Mouse (Mus musculus): ENCODE data around the gene Pgls. TPM values are rescaled to one million over a fixed set of nuclear protein-coding genes. Genes with fewer than 3 reads are reported as not detected.

Pgls gene
- total RNA-seq, 2 experiments from 2014 or later, result 63.1 to 75.1 TPM

DNA sequence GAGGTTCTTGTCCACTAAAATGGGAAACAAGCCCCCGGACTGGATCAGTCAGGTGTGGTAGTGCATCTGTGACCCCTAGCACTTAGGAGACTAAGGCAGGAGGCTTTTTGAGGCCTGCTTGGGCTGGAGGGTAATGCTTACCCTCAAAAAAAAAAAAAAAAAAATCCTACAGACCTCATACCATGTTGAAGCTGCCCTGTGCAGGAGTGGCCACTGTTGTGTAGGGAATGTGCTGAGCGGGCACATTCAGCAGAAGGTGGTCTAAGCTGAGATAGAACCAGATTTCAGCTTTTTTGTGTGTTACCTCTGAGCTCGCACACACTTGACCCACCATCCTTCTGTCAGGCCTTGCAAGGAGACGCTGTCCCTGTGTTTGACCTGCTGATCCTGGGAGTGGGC, 2.3 kb downstream of the Pgls start:
- DNase-seq (ENCODE audit: extremely low spot score in 1 of 2, low spot score in 2 of 2), result no peak
- intact Hi-C loops (cut with DNase I), result no loop called here

DNA sequence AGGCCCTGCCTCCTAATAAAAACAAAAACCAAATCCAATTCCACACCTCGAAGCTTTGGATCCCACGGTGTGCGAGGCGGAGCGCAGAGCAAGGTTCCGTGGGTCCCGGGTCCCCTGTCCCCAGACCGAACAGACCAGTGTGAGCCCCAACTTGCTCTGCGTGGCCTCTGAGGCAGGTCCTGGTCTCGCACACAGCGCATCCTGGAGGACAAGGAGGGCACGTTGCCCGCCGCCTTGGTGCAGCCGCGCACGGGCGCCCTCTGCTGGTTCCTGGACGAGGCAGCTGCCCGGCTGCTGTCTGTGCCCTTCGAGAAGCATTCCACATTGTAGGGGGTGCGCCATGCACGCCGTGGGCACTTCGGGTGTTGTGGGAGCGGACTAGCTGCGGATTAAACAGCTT, 3.9 kb downstream of the Pgls start:
- intact Hi-C loops (cut with DNase I), result loop anchor here (1.0 kb wide), 1 partner anchor 35 kb away; no protein-coding TSS in a partner anchor
- peak; percentile 77 to 90 for DNase-seq (ENCODE audit: extremely low spot score in 1 of 2, low spot score in 2 of 2)

DNA sequence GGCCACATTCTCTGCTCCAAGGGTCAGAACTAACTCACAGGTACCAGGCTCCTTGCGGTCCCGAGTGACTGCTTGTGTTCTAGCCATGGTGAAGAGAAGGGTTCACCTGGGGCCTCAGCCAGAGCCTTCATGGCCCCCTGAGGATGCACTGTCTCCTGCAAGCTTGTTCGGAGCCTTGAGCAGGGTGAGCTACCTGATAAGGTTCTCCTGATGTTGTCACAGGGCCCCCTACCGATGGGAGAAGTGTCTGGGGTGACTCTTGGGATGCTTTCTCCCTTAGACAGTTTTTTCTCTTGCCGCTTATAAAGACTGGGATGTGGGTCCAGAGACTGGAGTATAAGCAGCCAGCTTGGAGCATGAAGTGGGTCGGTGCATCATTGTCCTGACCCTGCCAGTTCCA, 4.4 kb downstream of the Pgls start:
- intact Hi-C loops (cut with DNase I), result no loop called here
- peak in 1 of 2 experiments; percentile 21 for DNase-seq (ENCODE audit: extremely low spot score in 1 of 2, low spot score in 2 of 2)

DNA sequence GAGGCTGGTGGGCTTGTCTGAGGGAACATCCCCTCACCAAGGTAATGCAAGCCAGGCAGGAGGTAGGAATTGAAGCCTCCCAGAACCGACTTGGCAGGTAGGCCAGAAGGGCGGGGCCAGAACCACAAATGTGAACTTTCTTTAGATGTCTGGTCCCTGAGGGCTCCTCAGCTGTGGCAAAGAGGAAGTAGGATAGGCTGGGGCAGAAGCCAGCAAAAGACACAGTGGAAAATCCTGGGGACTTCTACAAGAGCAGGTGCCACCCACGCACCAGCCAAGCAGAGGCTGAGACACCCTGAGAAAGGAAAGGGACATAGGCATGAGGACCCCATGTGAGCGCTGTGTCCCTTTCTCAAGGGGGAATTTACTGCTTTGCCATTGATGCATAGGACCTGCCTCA, 4.8 kb downstream of the Pgls start:
- DNase-seq (ENCODE audit: extremely low spot score in 1 of 2, low spot score in 2 of 2), result no peak
- intact Hi-C loops (cut with DNase I), result no loop called here

DNA sequence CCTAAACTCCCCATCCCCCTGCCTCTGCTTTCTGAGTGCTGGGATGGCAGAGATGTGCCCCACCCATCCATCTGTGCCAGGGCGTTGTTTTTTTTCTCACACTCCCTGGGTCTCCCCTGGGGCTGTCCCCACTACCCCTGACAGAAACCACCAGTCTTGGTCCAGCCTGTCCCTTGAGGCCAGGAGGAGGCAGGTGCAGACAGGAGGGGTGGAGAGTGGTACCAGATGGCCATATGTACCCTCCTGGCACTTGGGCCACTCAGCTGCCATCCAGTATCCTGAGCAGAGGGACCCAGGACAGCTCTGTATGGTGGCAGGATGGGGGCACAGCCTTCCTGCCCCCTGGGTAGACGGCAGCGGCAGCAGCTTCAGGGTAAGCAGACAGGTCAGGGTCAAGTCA, 5.5 kb downstream of the Pgls start, which contains the start of gene Fam129c:
TSS of gene Fam129c (plus strand) at position 198 of the 400 bp plus-strand sequence.
- intact Hi-C loops (cut with DNase I), result no loop called here
- peak in 1 of 2 experiments; percentile 20 for DNase-seq (ENCODE audit: extremely low spot score in 1 of 2, low spot score in 2 of 2)

DNA sequence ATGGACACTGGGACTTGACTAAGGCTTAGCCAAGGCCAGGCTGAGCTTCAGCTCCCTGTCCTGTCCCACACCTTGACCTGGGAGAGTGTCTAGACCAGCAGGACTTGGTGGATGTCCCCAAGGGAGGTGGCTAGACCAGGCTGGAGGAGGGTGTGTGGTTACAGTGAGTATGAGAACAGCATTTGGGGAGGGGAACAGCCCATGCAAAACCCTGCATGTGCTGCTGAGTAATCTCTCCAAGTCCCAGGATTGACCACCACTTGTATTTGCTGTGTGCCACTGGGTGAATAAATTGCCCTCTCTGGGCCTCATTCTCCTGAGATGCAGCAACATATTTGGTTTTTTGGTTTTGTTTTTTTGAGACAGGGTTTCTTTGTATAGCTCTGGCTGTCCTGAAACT, 6.4 kb downstream of the Pgls start:
- DNase-seq (ENCODE audit: extremely low spot score in 1 of 2, low spot score in 2 of 2), result no peak
- intact Hi-C loops (cut with DNase I), result no loop called here

DNA sequence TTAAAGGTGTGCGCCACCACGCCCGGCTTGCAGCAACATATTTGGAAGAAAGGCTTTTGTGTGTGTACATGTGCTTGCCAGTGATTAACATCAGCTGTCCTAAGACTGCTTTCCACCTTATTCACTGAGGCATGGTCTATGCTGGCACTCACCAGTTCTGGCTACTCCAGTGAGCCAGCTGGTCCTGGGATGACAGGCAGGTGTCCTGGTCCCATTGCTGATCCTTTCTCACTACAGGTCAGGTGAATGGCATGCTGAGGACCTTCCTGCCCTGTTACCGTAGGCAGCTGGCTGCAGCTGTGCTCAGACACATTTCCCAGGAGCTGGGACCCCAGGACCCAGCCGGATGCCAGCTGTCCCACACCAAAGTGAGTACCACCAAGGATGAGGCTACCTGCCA, 6.9 kb downstream of the Pgls start:
- intact Hi-C loops (cut with DNase I), result no loop called here
- DNase-seq (ENCODE audit: extremely low spot score in 1 of 2, low spot score in 2 of 2), result no peak

DNA sequence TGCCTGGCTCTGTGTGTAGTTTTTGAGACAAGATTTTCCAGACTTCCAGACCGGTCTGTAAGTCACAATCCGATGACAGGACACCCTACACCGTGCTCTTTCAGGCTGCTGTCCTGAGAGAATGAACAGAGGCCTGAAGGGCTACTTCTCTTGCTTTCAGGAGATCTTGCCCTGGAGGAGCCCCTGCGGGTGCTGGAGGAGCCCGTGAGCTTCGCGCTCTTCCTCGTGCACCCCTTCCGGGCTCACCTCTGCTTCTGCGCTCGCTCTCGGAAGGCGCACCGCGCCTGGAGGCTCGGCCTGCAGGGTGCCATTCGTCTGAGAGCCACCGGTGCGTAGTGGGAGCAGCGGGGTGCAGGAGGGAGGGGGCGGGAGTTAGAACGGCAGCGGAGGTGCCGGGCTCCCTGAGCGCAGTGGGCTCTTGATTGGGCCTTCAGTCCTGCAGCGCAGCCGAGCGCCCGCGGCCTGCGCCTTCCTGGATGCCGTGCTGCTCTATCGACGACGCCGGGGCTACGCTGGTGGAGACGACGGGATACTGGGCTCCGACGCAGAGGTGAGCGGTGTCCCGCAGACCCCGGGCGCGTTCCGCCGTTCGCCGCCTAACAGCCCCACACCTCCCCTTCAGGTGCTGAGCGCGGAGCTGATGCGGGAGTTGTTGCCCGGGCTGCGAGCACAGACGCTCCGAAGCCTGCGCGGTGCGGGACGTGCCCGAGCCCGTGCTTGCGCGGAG, 10.1 kb downstream of the Pgls start:
- DNase-seq (ENCODE audit: extremely low spot score in 1 of 2, low spot score in 2 of 2), result peak in 1 of 2 experiments; percentile 36
- intact Hi-C loops (cut with DNase I), result no loop called here

DNA sequence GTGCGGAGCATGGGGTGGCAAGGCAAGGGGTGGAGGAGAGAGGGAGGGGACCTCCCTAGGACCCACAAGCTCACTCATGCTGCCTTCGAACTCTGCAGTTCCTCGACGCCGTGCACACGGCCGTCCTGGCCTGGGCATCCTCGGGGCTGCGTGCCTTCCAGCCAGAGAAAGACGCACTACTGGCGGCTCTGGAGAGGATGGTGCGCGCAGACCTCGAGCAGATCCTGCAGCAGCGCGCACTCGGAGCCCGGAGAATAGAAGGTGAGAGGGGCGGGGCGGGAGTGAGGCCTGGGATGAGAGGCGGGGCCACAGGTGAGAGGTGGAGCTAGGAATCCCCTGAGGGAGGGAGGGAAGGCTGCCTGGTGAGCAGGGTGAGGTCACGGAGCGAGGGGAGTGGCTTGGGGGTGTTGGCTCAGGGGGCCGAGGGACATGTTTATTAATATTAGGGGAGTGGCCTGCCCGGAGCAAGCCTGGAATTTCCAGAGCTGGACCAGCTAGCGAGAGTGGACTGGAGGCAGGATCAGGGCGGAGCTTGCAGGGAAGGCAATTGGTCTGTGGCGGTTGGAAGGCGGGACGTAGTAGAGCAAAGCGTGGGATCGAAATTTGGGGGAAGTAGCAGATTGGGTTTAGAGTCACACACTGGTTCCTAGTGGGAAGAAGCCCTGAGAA, 10.8 kb downstream of the Pgls start:
- DNase-seq (ENCODE audit: extremely low spot score in 1 of 2, low spot score in 2 of 2), result peak in 1 of 2 experiments; percentile 70
- intact Hi-C loops (cut with DNase I), result no loop called here

DNA sequence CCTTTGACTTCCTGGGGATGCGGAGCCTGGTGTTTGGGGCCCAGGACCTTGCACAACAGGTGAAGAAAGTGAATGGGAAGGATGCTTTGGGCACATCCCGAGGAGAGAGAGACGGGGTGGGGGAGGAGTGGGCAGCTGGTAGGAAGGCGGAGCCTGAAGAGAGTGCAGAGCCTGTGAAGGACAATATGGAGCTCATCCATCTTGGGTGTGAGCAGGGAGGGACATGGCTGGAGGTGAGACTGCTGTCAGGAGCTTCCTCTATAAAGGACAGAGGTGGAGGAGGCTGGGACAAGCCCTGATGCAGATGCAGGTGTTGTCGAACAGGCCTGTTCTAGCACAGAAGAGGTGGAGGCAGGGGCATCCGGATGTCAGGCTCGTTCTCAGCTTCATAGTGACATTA, 12.0 kb downstream of the Pgls start:
- DNase-seq (ENCODE audit: extremely low spot score in 1 of 2, low spot score in 2 of 2), result no peak
- intact Hi-C loops (cut with DNase I), result no loop called here

DNA sequence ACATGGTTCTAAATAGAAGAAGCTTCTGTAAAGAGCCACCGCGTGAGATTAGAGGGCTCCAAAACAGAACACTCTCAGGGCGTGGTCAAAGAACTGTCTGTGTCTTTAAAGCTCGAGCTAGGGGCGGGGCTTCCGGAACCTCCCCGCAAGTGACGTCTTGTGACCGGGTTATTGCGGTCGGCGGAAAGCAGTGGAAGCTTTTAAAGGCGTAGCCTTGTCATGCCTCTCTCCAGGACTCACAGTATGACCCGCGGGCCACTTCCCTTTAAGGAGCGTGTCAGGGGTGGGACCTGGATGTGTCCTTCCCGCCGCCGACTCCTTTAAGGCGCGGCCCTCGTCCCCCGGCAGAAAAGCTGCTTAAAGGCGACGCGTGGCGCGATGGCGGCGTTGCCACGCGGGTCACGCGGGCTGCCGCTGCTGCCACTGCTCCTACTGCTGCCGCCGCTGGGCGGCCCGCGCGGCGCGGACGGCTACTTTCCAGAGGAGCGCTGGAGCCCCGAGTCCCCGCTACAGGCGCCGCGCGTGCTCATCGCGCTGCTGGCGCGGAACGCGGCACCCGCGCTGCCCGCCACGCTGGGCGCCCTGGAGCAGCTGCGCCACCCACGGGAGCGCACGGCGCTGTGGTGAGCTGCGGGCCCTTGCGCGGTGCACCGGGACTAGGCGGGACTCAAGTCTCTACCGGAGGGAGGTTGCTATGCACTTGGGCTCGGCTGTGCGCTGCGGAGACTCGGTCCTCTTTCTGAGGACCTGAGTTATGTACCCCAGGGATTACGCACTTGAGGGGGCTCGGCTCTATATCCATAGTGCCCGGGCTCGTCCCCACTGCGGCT, 19.1 kb downstream of the Pgls start, which contains the start of gene Colgalt1:
TSS of gene Colgalt1 (plus strand) at position 177 of the 830 bp plus-strand sequence.
- intact Hi-C loops (cut with DNase I), result no loop called here
- DNase-seq (ENCODE audit: extremely low spot score in 1 of 2, low spot score in 2 of 2), result peak; percentile 97

DNA sequence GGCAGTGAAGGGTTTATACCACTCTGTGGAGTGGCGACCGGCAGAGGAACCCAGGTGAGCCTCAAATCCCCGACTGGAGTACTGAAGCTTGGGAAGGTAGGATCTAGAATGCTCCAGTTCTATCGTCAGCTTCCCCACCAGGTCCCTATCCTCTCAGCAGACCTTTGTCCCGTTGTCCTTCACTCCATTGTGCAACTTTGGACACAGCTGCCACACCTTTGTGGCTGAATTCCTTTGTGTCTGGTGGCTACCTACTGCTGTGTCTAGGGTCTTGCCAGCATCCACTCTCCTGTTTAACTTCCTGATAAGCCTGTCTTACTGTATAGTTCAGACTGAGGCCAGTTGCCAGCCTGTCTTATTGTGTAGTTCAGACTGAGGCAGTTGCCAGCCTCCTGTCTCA, 20.2 kb downstream of the Pgls start:
- DNase-seq (ENCODE audit: extremely low spot score in 1 of 2, low spot score in 2 of 2), result no peak
- intact Hi-C loops (cut with DNase I), result no loop called here

DNA sequence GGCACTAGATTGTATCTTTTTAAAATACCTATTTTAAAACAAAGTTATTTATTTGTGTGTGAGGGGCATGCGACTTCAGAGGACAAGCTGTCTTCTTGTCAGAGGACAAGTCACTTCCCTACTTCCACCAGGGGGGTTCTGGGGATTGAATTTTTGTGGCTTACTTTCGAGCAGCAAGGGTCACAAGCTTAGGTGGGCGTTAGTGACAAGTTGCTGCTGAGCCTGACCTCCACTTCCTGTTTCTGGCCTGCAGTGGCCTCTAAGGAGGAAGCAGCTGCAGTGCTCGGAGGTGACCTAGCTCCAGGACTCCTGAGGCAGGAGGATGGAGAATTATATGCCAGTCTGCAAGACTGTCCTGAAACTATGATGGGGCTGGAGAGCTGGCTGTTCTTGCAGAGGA, 21.4 kb downstream of the Pgls start:
- intact Hi-C loops (cut with DNase I), result no loop called here
- DNase-seq (ENCODE audit: extremely low spot score in 1 of 2, low spot score in 2 of 2), result no peak

DNA sequence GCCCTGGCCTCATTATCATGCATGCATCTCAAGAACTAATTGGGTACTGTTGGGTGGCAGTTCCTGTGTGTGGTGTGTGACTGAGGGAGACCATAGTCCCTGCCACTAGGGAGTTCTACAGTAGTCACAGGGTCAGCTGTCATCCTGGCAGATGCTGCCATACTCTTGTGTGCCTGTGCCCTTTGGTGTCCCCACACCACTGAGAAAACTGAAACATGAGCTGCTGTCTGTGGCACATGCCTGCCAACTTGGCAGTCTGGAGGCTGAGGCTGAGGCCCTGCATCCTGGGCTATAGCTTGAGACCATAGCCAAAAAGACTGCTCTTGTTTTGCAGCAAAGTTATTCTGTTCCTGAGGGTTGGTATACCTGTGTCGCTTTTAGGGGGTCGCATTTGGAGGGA, 27.8 kb downstream of the Pgls start:
- DNase-seq (ENCODE audit: extremely low spot score in 1 of 2, low spot score in 2 of 2), result no peak
- intact Hi-C loops (cut with DNase I), result no loop called here

DNA sequence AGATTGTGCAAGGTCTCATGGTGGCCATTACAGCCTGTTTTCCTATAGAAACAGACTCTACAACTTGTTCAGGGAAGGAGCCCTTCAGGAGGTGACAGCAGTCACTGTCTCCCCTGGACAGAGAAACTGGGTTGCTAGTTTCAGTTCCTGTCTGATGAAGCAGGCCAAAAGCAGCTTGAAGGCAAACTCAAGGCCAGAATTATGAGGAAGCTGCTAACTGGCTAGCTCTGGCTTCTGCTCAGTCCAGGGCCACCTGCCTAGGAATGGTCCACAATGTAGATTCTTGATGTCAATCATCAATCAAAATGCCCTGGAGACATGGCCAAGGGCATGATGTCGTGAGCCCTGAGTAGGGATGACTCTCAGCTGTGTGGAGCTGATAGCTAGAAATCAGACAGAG, 33.1 kb downstream of the Pgls start:
- intact Hi-C loops (cut with DNase I), result no loop called here
- no peak for DNase-seq (ENCODE audit: extremely low spot score in 1 of 2, low spot score in 2 of 2)

DNA sequence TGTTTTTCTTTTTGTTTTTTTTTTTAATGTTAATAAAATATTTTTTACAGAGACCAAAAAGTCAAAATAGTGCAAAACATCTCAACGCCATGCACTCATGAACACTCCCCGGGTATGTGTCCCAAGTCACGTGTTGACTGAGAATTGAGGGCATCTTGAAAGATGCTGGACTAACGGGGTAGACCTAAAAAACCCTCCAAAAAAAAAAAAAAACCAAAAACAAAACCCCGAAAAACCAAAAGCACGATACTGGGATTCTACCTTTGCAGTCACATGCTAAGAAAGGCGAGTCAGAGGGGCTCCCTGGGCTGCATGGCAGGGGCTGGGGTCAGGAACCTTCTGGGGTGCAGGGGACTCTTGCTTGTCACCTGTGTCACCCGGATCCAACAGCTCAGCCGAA, 34.8 kb downstream of the Pgls start:
- DNase-seq (ENCODE audit: extremely low spot score in 1 of 2, low spot score in 2 of 2), result no peak
- intact Hi-C loops (cut with DNase I), result no loop called here

DNA sequence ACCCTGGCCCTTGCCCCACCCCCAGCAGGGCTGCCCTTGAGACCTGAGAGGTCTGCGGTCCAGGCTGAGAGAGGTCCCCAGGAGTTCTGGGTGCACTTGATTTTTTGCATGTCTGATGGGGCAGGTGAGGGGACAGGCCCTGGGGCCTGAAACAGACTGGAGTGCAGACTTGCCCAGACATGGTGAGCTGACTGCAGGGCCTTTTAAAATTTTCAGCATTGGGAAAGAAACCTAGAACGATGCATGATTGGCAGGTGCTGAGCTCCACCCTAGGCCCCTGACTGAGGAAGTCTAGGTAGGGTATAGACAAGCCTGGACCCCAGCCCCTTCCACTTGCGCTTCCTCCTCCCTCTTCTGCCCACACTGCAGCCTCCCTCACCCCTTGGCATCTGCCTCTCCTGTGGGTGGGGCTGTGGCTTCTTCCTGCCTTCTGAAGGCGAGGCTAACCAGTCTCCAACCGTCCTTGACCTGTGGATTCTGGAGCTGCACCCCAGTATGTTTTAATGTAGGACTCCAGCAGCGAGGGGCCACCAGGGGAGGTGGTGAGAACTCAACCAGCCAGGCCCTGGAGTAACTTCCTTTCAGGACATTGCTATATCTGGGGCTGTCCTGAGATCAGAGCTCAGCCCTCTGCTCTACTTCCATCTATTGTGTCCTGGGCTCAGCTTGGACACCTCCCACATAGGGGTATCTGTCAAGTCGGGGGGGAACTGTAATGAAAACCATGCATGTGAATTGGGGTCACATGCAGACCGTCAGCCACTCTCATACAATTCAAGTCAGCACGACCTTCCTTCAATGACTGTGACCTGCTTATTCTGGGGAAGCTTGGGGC, 35.5 kb downstream of the Pgls start:
- intact Hi-C loops (cut with DNase I), result no loop called here
- DNase-seq (ENCODE audit: extremely low spot score in 1 of 2, low spot score in 2 of 2), result peak in 1 of 2 experiments; percentile 47

DNA sequence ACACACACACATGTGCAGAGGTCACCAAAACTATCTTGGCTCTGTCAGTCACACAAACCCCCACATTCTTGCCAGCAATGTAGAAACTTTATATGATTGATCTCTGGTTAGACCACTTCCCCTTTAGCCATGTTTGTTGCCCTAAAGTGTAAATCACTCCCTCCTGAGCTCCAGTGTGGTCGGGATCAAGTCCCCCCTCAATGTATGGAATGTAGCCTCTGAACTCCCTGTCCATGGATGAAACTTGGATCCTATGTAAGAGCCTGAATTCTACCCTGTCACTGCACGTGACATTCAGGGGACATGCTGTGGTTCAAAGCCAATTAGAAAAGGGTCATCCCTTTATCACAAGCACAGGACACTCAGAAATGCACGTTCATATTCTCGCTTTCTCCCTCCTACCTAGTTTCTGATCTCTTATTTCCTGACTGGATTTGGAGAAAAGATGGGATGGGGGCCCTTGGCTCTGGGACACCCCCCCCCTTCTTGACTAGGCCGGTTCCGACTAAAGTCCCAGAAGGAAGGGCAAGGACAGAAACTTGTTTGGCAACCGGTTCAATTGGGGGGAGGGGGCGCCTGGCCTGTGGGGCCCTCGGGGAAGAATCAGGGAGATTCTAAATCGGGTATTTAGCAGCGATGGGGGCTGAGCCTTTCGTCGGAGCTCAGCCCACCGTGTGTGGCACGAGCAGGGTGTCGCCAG, 36.6 kb downstream of the Pgls start:
- DNase-seq (ENCODE audit: extremely low spot score in 1 of 2, low spot score in 2 of 2), result no peak
- intact Hi-C loops (cut with DNase I), result no loop called here
